Mouse (Mus musculus) retina, adult 2 months (tissue): ENCODE results near the gene Akap12.
A peak's percentile ranks its signal among the peaks of the same experiment; 100 is the strongest.

ENCODE experiments used
- DNase-seq: peaks from one replicate; pipeline ENCODE4 v3.0.0-alpha.2; 2012; ENCODE audit warnings: low read depth, low spot score

The Akap12 gene

GRCm38 (mm10) chr10:4398058-4398457, 131.9 kb downstream of the Akap12 start:
- no peak for DNase-seq

GRCm38 (mm10) chr10:4404895-4405491, 138.8 kb downstream of the Akap12 start:
- DNase-seq = peak; percentile 28

- DNase-seq = no peak
Observed at GRCm38 (mm10) chr10:4405511-4405910, 139.3 kb downstream of the Akap12 start.

GRCm38 (mm10) chr10:4407191-4407590, 141.0 kb downstream of the Akap12 start:
- DNase-seq = no peak
